Mouse (Mus musculus) limb, embryonic 14.5 days (tissue): Measurements from ENCODE around the gene Trio. TPM values are rescaled to one million over a fixed set of nuclear protein-coding genes. Genes with fewer than 3 reads are reported as not detected.

Source experiments
- ATAC-seq: fragments of 200-750 bp; cut with Nextera tagmentation; 2 replicates; pipeline ENCODE4 v1.8.0; 2017; ENCODE audit warnings: low read depth, moderate number of reproducible peaks, moderate TSS enrichment; ENCODE audit not compliant: low FRiP score
- DNase-seq: peaks from one replicate; pipeline ENCODE4 v3.0.0-alpha.2; 2015; ENCODE audit warnings: low spot score
- H3K27ac ChIP-seq: fragments of 300-500 bp; sonication (generic); replicated peaks from 2 replicates; pipeline ENCODE4 v1.5.1; 2014; ENCODE audit warnings: low read depth, mild to moderate bottlenecking, low read length, moderate library complexity, mixed read lengths
- H3K27me3 ChIP-seq: fragments of 300-500 bp; sonication (generic); 2 replicates; pipeline ENCODE4 v1.6.1; 2014; ENCODE audit warnings: low read length, mixed read lengths; ENCODE audit not compliant: control insufficient read depth, insufficient read depth
- H3K36me3 ChIP-seq: fragments of 300-500 bp; sonication (generic); 2 replicates; pipeline ENCODE4 v1.6.1; 2014; ENCODE audit warnings: mild to moderate bottlenecking, low read length, moderate library complexity, mixed read lengths; ENCODE audit not compliant: control insufficient read depth, insufficient read depth
- H3K4me1 ChIP-seq: fragments of 300-500 bp; sonication (generic); 2 replicates; pipeline ENCODE4 v1.6.1; 2014; ENCODE audit warnings: antibody characterized with exemption, low read length, mixed read lengths; ENCODE audit not compliant: control insufficient read depth, insufficient read depth
- H3K4me2 ChIP-seq: fragments of 300-500 bp; sonication (generic); replicated peaks from 2 replicates; pipeline ENCODE4 v1.6.1; 2014; ENCODE audit warnings: low read depth, mild to moderate bottlenecking, low read length, moderate library complexity; ENCODE audit not compliant: severe bottlenecking
- H3K4me3 ChIP-seq: fragments of 300-500 bp; sonication (generic); replicated peaks from 2 replicates; pipeline ENCODE4 v1.5.1; 2014; ENCODE audit warnings: low read length
- H3K9ac ChIP-seq: fragments of 300-500 bp; sonication (generic); 2 replicates; pipeline ENCODE4 v1.6.1; 2014; ENCODE audit warnings: mild to moderate bottlenecking, low read depth, low read length, moderate library complexity; ENCODE audit not compliant: severe bottlenecking
- H3K9me3 ChIP-seq: fragments of 300-500 bp; sonication (generic); 2 replicates; pipeline ENCODE4 v1.6.1; 2016; ENCODE audit warnings: low read length; ENCODE audit not compliant: control insufficient read depth
- POLR2A ChIP-seq: fragments of 200-500 bp; IDR thresholded peaks from 2 replicates; pipeline ENCODE4 v1.8.0; 2012; ENCODE audit warnings: inconsistent platforms, mild to moderate bottlenecking, moderate library complexity, borderline replicate concordance; ENCODE audit not compliant: insufficient read depth, insufficient read length; ENCODE audit errors: extremely low read depth
- WGBS: fragments of 180-500 bp; shearing (Covaris S2); extraction: QIAGEN DNeasy Blood & Tissue Kit; methylation state at CpG from one replicate; pipeline ENCODE4 v1.1.7; 2014; 5-methylcytosine and 5-hydroxymethylcytosine counted together
- polyA plus RNA-seq, 2 experiments: library from polyadenylated mRNA; depleted of rRNA in 1 of 2; stranded (reverse) in 1 of 2; unstranded in 1 of 2; fragments of >200 nt; fragmentation: Nextera tagmentation in 1 of 2; extraction: Ambion mirVana in 1 of 2; gene quantifications; 2 replicates each; pipeline versions ENCODE4 v1.2.1 to v1.2.3; 2012 to 2014

Trio gene
- polyA plus RNA-seq, 2 experiments: 78.7 to 230 TPM

DNA sequence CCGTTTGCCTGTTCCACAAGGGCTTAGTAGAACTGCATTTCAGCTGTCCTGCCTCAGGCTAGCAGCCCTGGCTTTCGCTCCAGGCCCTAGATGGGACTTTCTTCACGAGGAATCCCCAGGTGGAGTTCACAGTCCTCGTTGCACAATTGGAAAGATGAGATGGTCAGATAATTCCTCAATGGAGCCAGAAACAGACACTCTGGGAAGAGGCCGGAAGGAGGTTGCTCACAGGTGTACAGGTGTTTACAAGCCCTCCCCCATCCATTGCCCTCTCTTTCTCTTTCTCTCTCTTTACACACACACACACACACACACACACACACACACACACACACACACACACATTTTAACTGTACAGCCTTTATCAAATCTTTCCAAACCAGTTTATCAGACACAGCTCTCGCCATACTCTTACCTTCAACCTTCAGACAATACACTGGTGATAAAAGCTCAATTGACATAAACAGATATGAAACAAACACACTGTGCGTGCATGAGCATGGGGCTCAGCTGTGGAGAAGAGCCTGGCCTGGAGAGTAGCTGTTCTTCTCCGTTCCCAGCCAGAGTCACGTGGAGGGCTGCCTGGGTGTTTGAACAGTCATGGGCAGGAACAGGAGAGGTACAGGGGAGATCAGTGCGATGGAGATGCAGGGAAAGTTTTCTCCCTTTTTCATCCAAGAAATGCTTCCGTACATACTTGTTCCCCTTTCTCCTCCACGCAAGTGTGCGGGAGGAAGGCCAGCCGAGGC lies 58.3 kb downstream of the Trio start:
- no peak overlapping the region for H3K9ac ChIP-seq
- no peak for DNase-seq
- TF ChIP-seq POLR2A: no peak
- WGBS: 70% methylated on average over 14 of the region's 14 CpGs
- H3K4me1 ChIP-seq: peaks cover 18% of the 10 kb centered on the region; the same call in 1 of the 2 replicates
- H3K4me2 ChIP-seq: no peak overlapping the region
- H3K27ac ChIP-seq: no peak overlapping the region
- no peak overlapping the region for H3K4me3 ChIP-seq
- H3K9me3 ChIP-seq: no peaks in the 10 kb centered on the region
- H3K36me3 ChIP-seq: no peaks in the 10 kb centered on the region
- ATAC-seq: no peak
- no peaks in the 10 kb centered on the region for H3K27me3 ChIP-seq

DNA sequence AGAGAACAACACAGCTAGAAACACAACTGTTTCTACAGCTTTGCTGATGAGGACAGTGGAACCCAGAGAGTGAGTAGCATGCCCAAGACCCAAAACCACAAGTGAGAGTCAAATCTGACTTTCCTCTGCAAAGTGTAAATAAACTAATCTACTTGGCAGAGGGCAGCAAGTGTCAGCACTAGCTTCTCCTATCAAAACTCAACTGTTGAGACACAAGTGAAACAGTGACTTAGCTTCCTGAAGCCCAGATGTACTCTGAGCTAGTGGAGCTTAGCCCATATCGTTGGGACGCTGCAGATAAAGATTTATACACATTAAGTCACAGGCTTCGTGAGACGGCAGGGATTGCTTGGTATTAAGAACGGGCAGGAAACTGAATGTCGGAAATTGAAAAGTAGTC lies 60.8 kb downstream of the Trio start:
- no peak overlapping the region for H3K4me3 ChIP-seq

DNA sequence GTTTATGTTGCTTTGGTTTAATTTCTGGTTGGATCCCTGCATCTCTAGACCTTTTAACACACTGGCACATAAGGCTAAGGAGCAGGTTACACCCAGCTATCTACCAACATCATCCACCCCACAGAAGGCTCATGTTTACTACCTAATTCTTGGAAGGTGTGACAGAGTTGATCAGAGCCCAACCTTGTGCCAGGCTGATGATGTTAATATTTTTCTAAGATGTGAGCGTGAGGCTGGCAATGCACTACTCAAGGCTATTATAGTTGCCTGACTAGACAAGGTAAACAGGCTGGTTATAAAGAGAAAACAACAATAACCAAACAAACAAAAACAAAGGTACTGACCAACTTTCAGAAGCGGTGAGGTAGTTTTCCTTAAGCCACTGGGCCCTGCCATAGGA lies 62.1 kb downstream of the Trio start:
- Histone ChIP-seq H3K9me3 (no peaks in the 10 kb centered on the region), H3K27ac (no peak overlapping the region), H3K27me3 (no peaks in the 10 kb centered on the region), H3K4me1 (peaks cover 29% of the 10 kb centered on the region), H3K9ac (no peak overlapping the region), H3K4me3 (no peak overlapping the region), H3K4me2 (no peak overlapping the region), H3K36me3 (no peaks in the 10 kb centered on the region)
- ATAC-seq: no peak
- DNase-seq: no peak
- 93% methylated on average over 2 of the region's 2 CpGs for WGBS
- TF ChIP-seq POLR2A: no peak

More for the DNA sequence above, 60.8 kb downstream of the Trio start:
- TF ChIP-seq POLR2A: no peak
- H3K36me3 ChIP-seq: no peaks in the 10 kb centered on the region
- peaks cover 29% of the 10 kb centered on the region for H3K4me1 ChIP-seq
- ATAC-seq: no peak
- H3K27me3 ChIP-seq: no peaks in the 10 kb centered on the region
- no peak overlapping the region for H3K9ac ChIP-seq
- no peak overlapping the region for H3K27ac ChIP-seq
- no peak overlapping the region for H3K4me2 ChIP-seq
- WGBS: 69% methylated on average over 6 of the region's 6 CpGs
- no peak for DNase-seq
- H3K9me3 ChIP-seq: no peaks in the 10 kb centered on the region

DNA sequence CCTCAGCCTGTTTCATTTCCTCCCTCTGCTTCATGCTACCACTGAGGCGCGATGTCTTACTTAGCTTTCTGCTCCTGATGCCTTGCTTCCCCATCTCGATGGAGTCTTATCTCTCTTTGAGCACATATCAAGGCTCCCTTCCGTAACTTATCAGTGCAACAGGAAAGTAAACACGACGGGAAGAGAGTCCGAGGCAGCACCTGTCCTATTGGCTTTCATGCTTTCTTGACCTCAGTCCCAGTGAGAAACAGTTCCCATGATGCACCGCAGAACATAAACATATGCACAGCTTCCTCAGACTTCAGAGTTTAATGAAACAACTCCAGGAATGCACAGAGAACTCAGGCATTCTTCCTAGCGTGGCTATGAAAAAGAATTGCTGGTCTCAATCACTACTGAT lies 65.0 kb downstream of the Trio start:
- H3K27ac ChIP-seq: no peak overlapping the region
- TF ChIP-seq POLR2A: no peak
- H3K9ac ChIP-seq: no peak overlapping the region

DNA sequence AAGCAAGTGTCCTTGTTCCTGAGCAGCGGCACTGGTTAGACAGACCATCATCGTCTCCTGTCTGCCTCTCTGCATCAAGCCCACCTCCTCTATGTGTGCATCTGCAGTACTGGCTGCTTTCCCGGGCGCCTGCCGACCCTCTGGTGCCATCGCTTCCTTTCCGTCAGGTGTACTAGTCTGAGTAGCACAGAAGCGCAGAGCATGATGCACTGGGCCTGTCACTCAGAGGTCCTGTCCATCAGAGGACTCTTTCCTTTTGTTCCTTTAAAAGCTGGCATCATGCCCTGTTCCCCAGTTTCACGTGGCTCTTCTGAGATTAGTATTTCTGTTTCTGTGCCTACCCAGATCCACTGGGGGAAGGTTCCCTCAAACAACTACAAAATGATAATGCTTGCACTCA lies 67.8 kb downstream of the Trio start:
- no peak for DNase-seq
- TF ChIP-seq POLR2A: no peak
- Histone ChIP-seq H3K36me3 (0 out of 2 replicates have a peak, but pooled peaks cover 2% of the 10 kb centered on the region), H3K4me2 (no peak overlapping the region), H3K27ac (no peak overlapping the region), H3K4me1 (peaks cover 23% of the 10 kb centered on the region), H3K4me3 (no peak overlapping the region), H3K9ac (no peak overlapping the region), H3K9me3 (no peaks in the 10 kb centered on the region), H3K27me3 (no peaks in the 10 kb centered on the region)
- 86% methylated on average over 9 of the region's 9 CpGs for WGBS
- no peak for ATAC-seq

More for the DNA sequence above, 65.0 kb downstream of the Trio start:
- Histone ChIP-seq H3K27me3 (no peaks in the 10 kb centered on the region), H3K4me3 (no peak overlapping the region), H3K4me2 (no peak overlapping the region), H3K4me1 (peaks cover 28% of the 10 kb centered on the region), H3K36me3 (no peaks in the 10 kb centered on the region), H3K9me3 (no peaks in the 10 kb centered on the region)
- DNase-seq (no peak), ATAC-seq (no peak)
- 63% methylated on average over 9 of the region's 9 CpGs for WGBS

DNA sequence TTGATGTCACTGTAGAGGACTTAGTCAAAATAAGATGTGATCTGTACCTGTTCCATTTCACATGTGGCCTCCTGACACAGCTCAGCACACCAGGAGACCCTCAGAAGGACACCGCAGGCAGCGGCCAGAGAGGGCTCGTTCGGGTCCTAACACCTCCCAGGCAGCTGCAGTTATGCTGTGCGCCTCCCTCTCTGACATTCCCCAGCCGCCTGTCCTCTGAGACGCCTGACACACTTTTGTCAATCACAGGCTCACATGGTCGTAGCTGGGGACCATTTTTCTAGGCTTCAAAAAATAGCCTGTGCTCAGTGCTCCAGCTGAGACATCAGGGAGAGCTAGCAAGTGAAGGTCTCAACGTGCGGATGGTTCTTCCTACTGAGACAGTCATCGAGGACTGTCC lies 70.0 kb downstream of the Trio start:
- Histone ChIP-seq H3K9me3 (no peaks in the 10 kb centered on the region), H3K27me3 (no peaks in the 10 kb centered on the region), H3K9ac (no peak overlapping the region), H3K4me2 (no peak overlapping the region), H3K27ac (no peak overlapping the region), H3K4me1 (peaks cover 14% of the 10 kb centered on the region), H3K36me3 (0 out of 2 replicates have a peak, but pooled peaks cover 2% of the 10 kb centered on the region), H3K4me3 (no peak overlapping the region)
- WGBS: 35% methylated on average over 11 of the region's 11 CpGs
- DNase-seq (no peak), ATAC-seq (no peak)
- no peak for TF ChIP-seq POLR2A
